Mouse (Mus musculus) C2C12 (cell line): ENCODE measurements around the gene Cdc37l1. TPM values are rescaled to one million over a fixed set of nuclear protein-coding genes. Genes with fewer than 3 reads are reported as not detected.
A peak's percentile ranks its signal among the peaks of the same experiment; 100 is the strongest.

Experiments
- H3K27me3 ChIP-seq: one replicate; pipeline ENCODE4 v1.6.1; 2011; ENCODE audit not compliant: control insufficient read depth, insufficient read depth, insufficient read length
- H3K36me3 ChIP-seq: one replicate; pipeline ENCODE4 v1.6.1; 2011; ENCODE audit not compliant: control insufficient read depth, insufficient read depth
- H3K4me3 ChIP-seq: one replicate; pipeline ENCODE4 v1.5.1; 2011; ENCODE audit warnings: mild to moderate bottlenecking, control low read depth; ENCODE audit not compliant: poor library complexity, insufficient read depth, severe bottlenecking
- H3K79me2 ChIP-seq: one replicate; pipeline ENCODE4 v1.6.1; 2011; ENCODE audit not compliant: control insufficient read depth, insufficient read depth
- H3K79me3 ChIP-seq: one replicate; pipeline ENCODE4 v1.6.1; 2011; ENCODE audit warnings: low read depth, control low read depth
- H3ac ChIP-seq: one replicate; pipeline ENCODE3; 2011; ENCODE audit warnings: low read depth; ENCODE audit not compliant: control insufficient read depth, insufficient read length
- CEBPB ChIP-seq: IDR thresholded peaks from one replicate; pipeline ENCODE4 v1.6.1; 2011; ENCODE audit warnings: low read depth, mild to moderate bottlenecking, control low read depth, moderate library complexity
- CTCF ChIP-seq: IDR thresholded peaks from one replicate; pipeline ENCODE4 v1.5.1; 2011; ENCODE audit not compliant: control insufficient read depth, insufficient read depth, insufficient read length
- FOSL1 ChIP-seq: IDR thresholded peaks from one replicate; pipeline ENCODE4 v1.8.0; 2011; ENCODE audit warnings: mild to moderate bottlenecking, low read length; ENCODE audit not compliant: poor library complexity, insufficient read depth, severe bottlenecking
- MAX ChIP-seq: IDR thresholded peaks from one replicate; pipeline ENCODE4 v1.6.1; 2011; ENCODE audit warnings: mild to moderate bottlenecking, control low read depth
- MYOD1 ChIP-seq: IDR thresholded peaks from one replicate; pipeline ENCODE4 v1.6.1; 2011; ENCODE audit warnings: low read depth; ENCODE audit not compliant: control insufficient read depth, insufficient read length
- MYOG ChIP-seq: IDR thresholded peaks from one replicate; pipeline ENCODE4 v1.6.1; 2011; ENCODE audit not compliant: control insufficient read depth, insufficient read length; ENCODE audit errors: extremely low read depth
- USF1 ChIP-seq: IDR thresholded peaks from one replicate; pipeline ENCODE4 v1.6.1; 2011; ENCODE audit warnings: low read depth, mild to moderate bottlenecking, control low read depth, moderate library complexity
- polyA plus RNA-seq: library from polyadenylated mRNA; unstranded; fragments of >200 nt; fragmentation: generic; extraction: Trizol; gene quantifications from one replicate; pipeline ENCODE4 v1.2.1, GENCODE M21; 2012; ENCODE audit warnings: missing spikeins

Cdc37l1 gene
- polyA plus RNA-seq, 1 experiment = 6.4 TPM

GRCm38 (mm10) chr19:29059688-29060087, 69.5 kb downstream of the Cdc37l1 start:
- Histone ChIP-seq H3K4me3 (no peak overlapping the region), H3K79me3 (no peaks in the 10 kb centered on the region), H3K79me2 (no peaks in the 10 kb centered on the region), H3K36me3 (no peaks in the 10 kb centered on the region), H3K27me3 (no peaks in the 10 kb centered on the region), H3ac (no peak overlapping the region)
- no peak for TF ChIP-seq CEBPB
- no peak for TF ChIP-seq MYOD1
- no peak for TF ChIP-seq CTCF
- no peak for TF ChIP-seq MYOG
- no peak for TF ChIP-seq FOSL1
- no peak for TF ChIP-seq MAX
- TF ChIP-seq USF1 = no peak

DNA sequence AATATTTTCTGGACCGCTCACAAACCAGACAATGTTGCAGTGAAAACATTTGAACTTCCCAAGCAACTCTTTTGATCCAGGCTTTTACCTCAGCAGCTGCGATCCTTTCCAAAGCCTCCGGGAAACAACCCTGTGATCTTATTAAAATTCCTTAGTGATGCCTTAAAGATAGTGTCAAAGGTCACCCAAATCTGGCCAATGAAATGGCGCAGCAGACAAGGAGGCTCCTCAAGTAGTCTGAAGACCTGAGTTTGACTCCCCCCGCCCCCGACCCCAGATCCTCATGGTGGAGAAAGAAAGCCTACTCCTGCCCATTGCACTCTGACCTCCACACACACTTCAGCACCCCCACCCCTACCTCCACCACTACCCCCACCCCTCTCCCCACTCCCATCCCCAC, 70.1 kb downstream of the Cdc37l1 start:
- TF ChIP-seq MAX = no peak
- TF ChIP-seq CTCF = no peak
- TF ChIP-seq USF1 = no peak
- TF ChIP-seq FOSL1 = no peak
- TF ChIP-seq MYOG = no peak
- no peak for TF ChIP-seq CEBPB
- TF ChIP-seq MYOD1 = no peak
- Histone ChIP-seq H3ac (no peak overlapping the region), H3K4me3 (no peak overlapping the region), H3K79me3 (no peaks in the 10 kb centered on the region), H3K36me3 (no peaks in the 10 kb centered on the region), H3K79me2 (no peaks in the 10 kb centered on the region), H3K27me3 (no peaks in the 10 kb centered on the region)

DNA sequence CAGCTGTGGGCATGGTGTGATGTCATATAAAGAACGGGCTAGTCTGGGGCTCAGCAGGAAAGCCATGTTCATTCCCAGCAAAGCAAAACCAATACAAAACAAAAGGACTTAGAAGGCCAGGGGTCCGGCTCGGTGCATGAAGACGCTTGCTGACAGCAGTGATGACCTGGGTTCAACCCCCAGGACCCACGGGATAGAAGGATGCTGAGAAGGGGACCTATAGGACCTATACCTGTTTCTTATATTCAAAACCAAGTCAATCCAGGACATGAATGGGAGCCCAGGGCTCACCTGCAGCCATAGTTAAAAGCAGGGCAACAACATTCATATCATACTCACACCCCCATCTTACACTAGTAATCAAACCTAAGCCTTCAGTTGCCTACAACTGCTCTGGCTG, 72.9 kb downstream of the Cdc37l1 start:
- Histone ChIP-seq H3ac (no peak overlapping the region), H3K79me2 (no peaks in the 10 kb centered on the region), H3K4me3 (no peak overlapping the region), H3K27me3 (no peaks in the 10 kb centered on the region), H3K36me3 (no peaks in the 10 kb centered on the region), H3K79me3 (no peaks in the 10 kb centered on the region)
- TF ChIP-seq MAX = no peak
- TF ChIP-seq CEBPB = no peak
- TF ChIP-seq USF1 = no peak
- no peak for TF ChIP-seq MYOD1
- no peak for TF ChIP-seq MYOG
- no peak for TF ChIP-seq CTCF
- no peak for TF ChIP-seq FOSL1

GRCm38 (mm10) chr19:29063577-29064363, 73.6 kb downstream of the Cdc37l1 start:
- no peak overlapping the region for H3K4me3 ChIP-seq
- H3K36me3 ChIP-seq = no peaks in the 10 kb centered on the region
- H3K79me3 ChIP-seq = no peaks in the 10 kb centered on the region
- no peaks in the 10 kb centered on the region for H3K79me2 ChIP-seq
- no peak overlapping the region for H3ac ChIP-seq
- no peaks in the 10 kb centered on the region for H3K27me3 ChIP-seq
- TF ChIP-seq USF1 (peak; percentile 100), CTCF (peak; percentile 83), CEBPB (no peak), MYOG (no peak)

DNA sequence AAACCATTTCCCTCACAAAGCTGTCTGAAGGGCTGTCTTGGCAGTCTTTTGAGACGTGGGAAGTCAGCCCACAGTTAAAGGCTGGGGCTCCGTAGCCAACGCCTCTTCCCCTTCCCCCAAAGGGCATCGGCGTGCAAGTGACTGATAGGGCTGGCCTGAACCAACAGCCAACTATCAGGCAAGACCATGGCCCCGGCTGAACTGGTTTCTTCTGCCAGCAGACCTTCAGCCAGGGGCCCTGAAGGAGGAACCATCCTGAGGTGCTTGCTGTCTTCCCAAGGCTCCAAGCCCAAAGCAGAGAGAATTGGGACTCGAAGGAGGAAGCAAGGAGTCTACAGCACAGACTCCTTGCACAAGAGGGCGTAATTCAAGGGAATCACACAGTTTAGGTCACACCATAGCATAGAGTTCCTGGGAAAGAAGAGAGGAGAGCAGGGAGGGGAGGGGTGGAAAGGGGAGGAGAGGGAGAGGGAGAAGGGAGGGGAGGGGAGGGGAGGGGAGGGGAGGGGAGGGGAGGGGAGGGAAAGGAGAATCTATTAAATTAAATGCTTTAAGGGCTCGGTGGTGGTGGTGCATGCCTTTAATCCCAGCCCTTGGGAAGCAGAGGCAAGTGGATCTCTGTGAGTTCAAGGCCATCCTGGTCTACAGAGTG, 74.4 kb downstream of the Cdc37l1 start:
- Histone ChIP-seq H3K79me2 (no peaks in the 10 kb centered on the region), H3K4me3 (no peak overlapping the region), H3K79me3 (no peaks in the 10 kb centered on the region), H3ac (no peak overlapping the region), H3K36me3 (no peaks in the 10 kb centered on the region), H3K27me3 (no peaks in the 10 kb centered on the region)
- TF ChIP-seq USF1 = no peak
- TF ChIP-seq FOSL1 = no peak
- TF ChIP-seq CTCF = no peak
- TF ChIP-seq MYOD1 = no peak
- no peak for TF ChIP-seq CEBPB
- TF ChIP-seq MYOG = no peak
- TF ChIP-seq MAX = no peak

GRCm38 (mm10) chr19:29066981-29067471, 76.9 kb downstream of the Cdc37l1 start:
- no peaks in the 10 kb centered on the region for H3K79me2 ChIP-seq
- H3K27me3 ChIP-seq = no peaks in the 10 kb centered on the region
- H3ac ChIP-seq = no peak overlapping the region
- H3K4me3 ChIP-seq = no peak overlapping the region
- H3K79me3 ChIP-seq = no peaks in the 10 kb centered on the region
- H3K36me3 ChIP-seq = no peaks in the 10 kb centered on the region
- no peak for TF ChIP-seq USF1
- TF ChIP-seq CTCF = no peak
- TF ChIP-seq FOSL1 = no peak
- no peak for TF ChIP-seq CEBPB
- TF ChIP-seq MAX = no peak
- TF ChIP-seq MYOG = no peak
- no peak for TF ChIP-seq MYOD1
